Mouse (Mus musculus): ENCODE measurements around the gene Dbh. TPM values are rescaled to one million over a fixed set of nuclear protein-coding genes. Genes with fewer than 3 reads are reported as not detected.
A peak's percentile ranks its signal among the peaks of the same experiment; 100 is the strongest.

Gene Dbh
- polyA plus RNA-seq, 1 experiment from 2014 or later: 0.80 TPM

DNA sequence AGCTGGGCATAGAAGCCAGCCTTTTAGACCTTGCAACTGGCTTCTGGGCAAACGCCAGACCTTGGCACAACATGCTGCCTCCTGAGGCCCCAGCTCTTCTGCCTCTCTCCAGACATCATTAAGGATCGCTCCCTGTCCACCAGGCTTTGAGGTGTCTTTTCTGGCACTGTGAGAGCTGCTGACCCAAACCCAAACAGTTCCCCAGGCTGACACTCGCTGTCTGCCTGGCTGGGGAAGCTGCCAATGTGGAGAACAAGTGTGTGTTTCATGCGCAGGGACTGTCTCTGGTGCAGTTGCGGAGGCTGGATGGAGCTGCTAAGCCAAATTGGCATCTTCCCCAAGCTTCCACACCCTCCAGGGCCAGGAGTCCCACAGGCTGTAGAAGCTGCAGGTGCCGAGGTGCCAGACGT is 58.0 kb downstream of the Dbh start:
- Histone ChIP-seq H3K27me3 (ENCODE audit: control insufficient read depth, insufficient read depth, low read length) (no peaks in the 10 kb centered on the region), H3K4me2 (ENCODE audit: low read depth, low read length) (no peak overlapping the region), H3K9ac (ENCODE audit: low read length) (no peak overlapping the region), H3K36me3 (ENCODE audit: control insufficient read depth, insufficient read depth) (no peaks in the 10 kb centered on the region), H3K4me1 (ENCODE audit: control insufficient read depth, insufficient read depth, low read length) (peaks cover 9% of the 10 kb centered on the region), H3K27ac (ENCODE audit: low read length) (no peak overlapping the region), H3K9me3 (replicated peaks; ENCODE audit: control insufficient read depth, low read length) (no peaks in the 10 kb centered on the region), H3K4me3 (ENCODE audit: low read length) (no peak overlapping the region)
- ATAC-seq (replicated peaks; ENCODE audit: extremely low read depth, insufficient read depth, low FRiP score): no peak
- WGBS: 82% methylated on average over 7 of the region's 7 CpGs

DNA sequence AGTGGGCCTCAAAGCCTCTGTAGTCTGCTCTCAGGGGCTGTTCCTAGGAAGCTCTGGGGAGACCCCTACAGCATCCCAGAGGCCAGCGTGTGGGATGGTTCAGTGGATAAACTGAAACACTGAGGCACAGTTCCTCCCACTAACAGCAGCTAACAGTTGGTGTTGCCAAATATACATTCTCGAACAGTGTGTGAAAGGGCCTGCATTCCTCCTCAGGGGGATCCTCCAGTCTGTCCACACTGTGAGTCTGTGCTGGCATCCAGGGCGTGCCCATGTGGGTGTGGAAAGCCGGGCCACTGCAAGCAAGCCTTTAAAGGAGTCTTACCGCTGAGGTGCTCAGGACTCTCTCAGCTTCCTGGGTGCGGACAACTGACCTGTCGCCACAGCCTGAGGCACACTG is 61.5 kb downstream of the Dbh start:
- ATAC-seq (replicated peaks; ENCODE audit: extremely low read depth, insufficient read depth, low FRiP score): no peak
- H3K4me3 ChIP-seq (ENCODE audit: low read length): no peak overlapping the region
- WGBS: 57% methylated on average over 7 of the region's 7 CpGs

DNA sequence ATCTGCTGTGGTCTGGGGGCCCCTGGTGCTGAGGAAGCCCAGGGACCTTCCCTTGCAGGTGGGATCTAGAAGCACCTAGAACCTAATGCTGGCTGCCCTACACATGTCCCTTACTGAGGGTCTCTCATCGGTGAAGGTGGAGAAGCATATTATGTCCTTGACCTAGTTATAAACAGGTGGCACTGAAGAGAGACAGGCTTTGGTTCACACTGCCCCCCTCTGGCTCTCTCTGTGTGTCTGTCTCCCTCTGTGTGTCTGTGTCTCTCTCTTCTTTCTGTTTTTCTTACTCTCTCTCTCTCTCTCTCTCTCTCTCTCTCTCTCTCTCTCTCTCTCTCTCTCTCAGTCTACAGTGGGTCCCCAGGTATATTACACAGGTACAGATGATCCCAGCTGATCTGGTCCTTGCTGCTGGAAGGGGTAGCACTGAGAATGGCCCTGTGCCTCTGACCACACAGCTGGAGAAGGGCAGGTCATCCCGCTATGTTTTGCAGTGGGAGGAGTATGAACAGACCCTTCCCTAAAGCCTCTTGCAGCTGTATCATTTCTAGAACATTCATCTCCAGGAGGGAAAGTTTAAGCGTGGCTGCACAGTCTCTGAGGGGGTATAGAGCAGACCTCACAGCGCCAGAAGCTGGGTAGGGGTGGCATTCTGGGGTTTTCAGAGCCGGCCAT is 63.9 kb downstream of the Dbh start:
- H3K9me3 ChIP-seq (replicated peaks; ENCODE audit: control insufficient read depth, low read length): no peaks in the 10 kb centered on the region
- H3K4me2 ChIP-seq (ENCODE audit: low read depth, low read length): no peak overlapping the region
- H3K27me3 ChIP-seq (ENCODE audit: control insufficient read depth, insufficient read depth, low read length): no peaks in the 10 kb centered on the region
- WGBS: 74% methylated on average over 5 of the region's 5 CpGs
- H3K36me3 ChIP-seq (ENCODE audit: control insufficient read depth, insufficient read depth): no peaks in the 10 kb centered on the region
- ATAC-seq (replicated peaks; ENCODE audit: extremely low read depth, insufficient read depth, low FRiP score): no peak
- peaks cover 19% of the 10 kb centered on the region for H3K4me1 ChIP-seq (ENCODE audit: control insufficient read depth, insufficient read depth, low read length)
- H3K4me3 ChIP-seq (ENCODE audit: low read length): no peak overlapping the region
- H3K9ac ChIP-seq (ENCODE audit: low read length): no peak overlapping the region
- no peak overlapping the region for H3K27ac ChIP-seq (ENCODE audit: low read length)

More for the DNA sequence above, 61.5 kb downstream of the Dbh start:
- Histone ChIP-seq H3K4me1 (ENCODE audit: control insufficient read depth, insufficient read depth, low read length) (peaks cover 4% of the 10 kb centered on the region; the same call in 1 of the 2 replicates), H3K4me2 (ENCODE audit: low read depth, low read length) (no peak overlapping the region), H3K27ac (ENCODE audit: low read length) (no peak overlapping the region), H3K36me3 (ENCODE audit: control insufficient read depth, insufficient read depth) (no peaks in the 10 kb centered on the region), H3K9me3 (replicated peaks; ENCODE audit: control insufficient read depth, low read length) (no peaks in the 10 kb centered on the region), H3K9ac (ENCODE audit: low read length) (no peak overlapping the region), H3K27me3 (ENCODE audit: control insufficient read depth, insufficient read depth, low read length) (no peaks in the 10 kb centered on the region)

DNA sequence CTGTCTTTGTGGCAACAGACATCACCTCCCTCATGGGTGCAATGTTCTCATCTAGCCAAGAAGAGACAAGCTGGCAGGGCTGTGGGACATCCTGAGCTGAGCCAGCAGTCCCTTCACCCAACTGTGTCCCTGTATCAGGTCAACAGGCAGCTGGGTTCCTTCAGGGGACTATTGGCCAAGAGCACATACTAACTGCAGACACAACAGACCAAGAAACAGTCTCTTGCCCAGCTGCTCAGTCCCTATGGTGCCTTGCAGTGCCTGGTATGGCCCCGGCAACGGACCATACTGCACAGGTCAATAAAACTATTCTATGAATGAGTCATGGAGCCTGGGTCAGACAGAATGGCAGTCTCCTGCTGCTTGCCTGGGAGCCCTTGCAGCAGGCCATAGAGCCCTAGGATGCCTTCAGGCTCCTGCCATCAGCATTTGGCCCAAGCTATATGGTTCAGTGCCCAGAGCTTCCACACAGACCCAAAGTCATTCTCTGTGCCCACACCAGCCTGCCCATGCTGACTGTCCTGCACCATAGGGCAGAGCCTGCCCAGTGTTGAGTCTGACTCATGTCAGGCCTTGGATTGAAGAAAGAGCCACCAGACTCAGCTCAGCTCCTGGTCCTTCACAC is 64.6 kb downstream of the Dbh start:
- no peak overlapping the region for H3K9ac ChIP-seq (ENCODE audit: low read length)
- 98% methylated on average over 2 of the region's 2 CpGs for WGBS
- ATAC-seq (replicated peaks; ENCODE audit: extremely low read depth, insufficient read depth, low FRiP score): no peak
- H3K4me1 ChIP-seq (ENCODE audit: control insufficient read depth, insufficient read depth, low read length): peaks cover 19% of the 10 kb centered on the region
- H3K27me3 ChIP-seq (ENCODE audit: control insufficient read depth, insufficient read depth, low read length): no peaks in the 10 kb centered on the region
- no peak overlapping the region for H3K27ac ChIP-seq (ENCODE audit: low read length)
- H3K4me3 ChIP-seq (ENCODE audit: low read length): no peak overlapping the region
- no peaks in the 10 kb centered on the region for H3K36me3 ChIP-seq (ENCODE audit: control insufficient read depth, insufficient read depth)
- H3K9me3 ChIP-seq (replicated peaks; ENCODE audit: control insufficient read depth, low read length): no peaks in the 10 kb centered on the region
- no peak overlapping the region for H3K4me2 ChIP-seq (ENCODE audit: low read depth, low read length)

DNA sequence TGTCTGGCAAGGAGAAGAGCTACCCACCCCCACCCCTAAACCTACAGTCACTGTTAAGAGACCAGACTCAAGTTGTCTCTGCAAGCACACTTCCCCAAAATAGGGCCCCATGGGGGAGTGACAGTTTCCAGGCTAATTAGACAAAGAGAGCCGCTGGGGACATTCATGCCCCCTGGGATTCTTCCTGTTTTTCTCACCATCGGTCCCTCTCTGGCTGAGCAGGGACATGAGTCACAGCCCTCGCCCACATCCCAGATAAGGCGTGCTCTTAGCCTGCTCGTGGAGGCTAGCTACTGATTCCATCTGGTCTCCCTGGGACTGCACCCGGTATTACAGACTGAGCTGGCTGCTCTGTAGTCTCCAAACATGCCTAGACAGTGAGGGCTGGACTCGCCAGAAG is 67.3 kb downstream of the Dbh start:
- H3K36me3 ChIP-seq (ENCODE audit: control insufficient read depth, insufficient read depth): no peaks in the 10 kb centered on the region
- H3K4me3 ChIP-seq (ENCODE audit: low read length): no peak overlapping the region
- no peak overlapping the region for H3K4me2 ChIP-seq (ENCODE audit: low read depth, low read length)
- peaks cover 19% of the 10 kb centered on the region for H3K4me1 ChIP-seq (ENCODE audit: control insufficient read depth, insufficient read depth, low read length)
- peak overlapping the region; percentile 36 for H3K9ac ChIP-seq (ENCODE audit: low read length)
- ATAC-seq (replicated peaks; ENCODE audit: extremely low read depth, insufficient read depth, low FRiP score): peak; percentile 42; the same call in 1 of the 2 replicates
- H3K27ac ChIP-seq (ENCODE audit: low read length): peak overlapping the region; percentile 27; the same call in 1 of the 2 replicates
- no peaks in the 10 kb centered on the region for H3K27me3 ChIP-seq (ENCODE audit: control insufficient read depth, insufficient read depth, low read length)
- no peaks in the 10 kb centered on the region for H3K9me3 ChIP-seq (replicated peaks; ENCODE audit: control insufficient read depth, low read length)
- WGBS: 13% methylated on average over 7 of the region's 7 CpGs

Other genes with a start within 250 kb of the Dbh start
- 36.2 and 38.1 TPM in 2 replicates for gene Surf2, start 248.9 kb upstream of the Dbh start, polyA plus RNA-seq (2015; fragmentation: Nextera tagmentation; extraction: Ambion mirVana)
- 46.8 and 47.6 TPM in 2 replicates for gene Surf1, start 248.7 kb upstream of the Dbh start, polyA plus RNA-seq (2015; fragmentation: Nextera tagmentation; extraction: Ambion mirVana)
- gene Surf4, start 231.3 kb upstream of the Dbh start, polyA plus RNA-seq (2015; fragmentation: Nextera tagmentation; extraction: Ambion mirVana): 160 and 177 TPM in 2 replicates
- gene Stkld1, start 231.2 kb upstream of the Dbh start, polyA plus RNA-seq (2015; fragmentation: Nextera tagmentation; extraction: Ambion mirVana): 0.26 and 0.38 TPM in 2 replicates
- 26.5 and 31.3 TPM in 2 replicates for gene Rexo4, start 200.8 kb upstream of the Dbh start, polyA plus RNA-seq (2015; fragmentation: Nextera tagmentation; extraction: Ambion mirVana)
- not detected in 2 replicates for gene Adamts13, start 191.8 kb upstream of the Dbh start, polyA plus RNA-seq (2015; fragmentation: Nextera tagmentation; extraction: Ambion mirVana)
- 41.4 and 44.2 TPM in 2 replicates for gene Cacfd1, start 155.3 kb upstream of the Dbh start, polyA plus RNA-seq (2015; fragmentation: Nextera tagmentation; extraction: Ambion mirVana)
- 0.64 and 0.65 TPM in 2 replicates for gene Slc2a6, start 137.2 kb upstream of the Dbh start, polyA plus RNA-seq (2015; fragmentation: Nextera tagmentation; extraction: Ambion mirVana)
- 0.84 and 1.1 TPM in 2 replicates for gene Mymk, start 93.1 kb upstream of the Dbh start, polyA plus RNA-seq (2015; fragmentation: Nextera tagmentation; extraction: Ambion mirVana)
- 12.4 and 14.8 TPM in 2 replicates for gene Adamtsl2, start 85.9 kb upstream of the Dbh start, polyA plus RNA-seq (2015; fragmentation: Nextera tagmentation; extraction: Ambion mirVana)
- gene Fam163b, start 22.7 kb upstream of the Dbh start, polyA plus RNA-seq (2015; fragmentation: Nextera tagmentation; extraction: Ambion mirVana): 0.70 and 0.91 TPM in 2 replicates
- gene Sardh, start 83.1 kb downstream of the Dbh start, polyA plus RNA-seq (2015; fragmentation: Nextera tagmentation; extraction: Ambion mirVana): 19.3 and 24.5 TPM in 2 replicates

Data from heart, embryonic 16.5 days (tissue).